Mouse (Mus musculus) embryonic facial prominence, embryonic 11.5 days (tissue): ENCODE measurements around the gene St7. TPM values are rescaled to one million over a fixed set of nuclear protein-coding genes. Genes with fewer than 3 reads are reported as not detected.

Source experiments
- ATAC-seq: fragments of 200-750 bp; cut with Nextera tagmentation; replicated peaks from 2 replicates; pipeline ENCODE4 v1.8.0; 2017; ENCODE audit warnings: low read depth; ENCODE audit not compliant: insufficient number of reproducible peaks, low FRiP score, low TSS enrichment
- DNase-seq: peaks from one replicate; pipeline ENCODE4 v3.0.0-alpha.2; 2015; ENCODE audit warnings: low spot score
- H3K27ac ChIP-seq: fragments of 300-500 bp; sonication (generic); replicated peaks from 2 replicates; pipeline ENCODE4 v1.5.1; 2014; ENCODE audit warnings: mild to moderate bottlenecking, low read depth, low read length, control low read depth
- H3K27me3 ChIP-seq: fragments of 300-500 bp; sonication (generic); 2 replicates; pipeline ENCODE4 v1.6.1; 2014; ENCODE audit warnings: mild to moderate bottlenecking, low read length, moderate library complexity, mixed read lengths; ENCODE audit not compliant: control insufficient read depth, insufficient read depth
- H3K36me3 ChIP-seq: fragments of 300-500 bp; sonication (generic); replicated peaks from 2 replicates; pipeline ENCODE4 v1.6.1; 2014; ENCODE audit warnings: low read depth, mild to moderate bottlenecking, low read length, moderate library complexity, mixed read lengths; ENCODE audit not compliant: control insufficient read depth, insufficient read depth
- H3K4me1 ChIP-seq: fragments of 300-500 bp; sonication (generic); 2 replicates; pipeline ENCODE4 v1.6.1; 2014; ENCODE audit warnings: low read length, mixed read lengths; ENCODE audit not compliant: control insufficient read depth, insufficient read depth
- H3K4me2 ChIP-seq: fragments of 300-500 bp; sonication (generic); 2 replicates; pipeline ENCODE4 v1.6.1; 2014; ENCODE audit warnings: low read depth, mild to moderate bottlenecking, control low read depth, low read length, moderate library complexity
- H3K4me3 ChIP-seq: fragments of 300-500 bp; sonication (generic); 2 replicates; pipeline ENCODE4 v1.5.1; 2014; ENCODE audit warnings: low read depth, low read length, control low read depth
- H3K9ac ChIP-seq: fragments of 300-500 bp; sonication (generic); replicated peaks from 2 replicates; pipeline ENCODE4 v1.6.1; 2014; ENCODE audit warnings: mild to moderate bottlenecking, control low read depth, low read length
- H3K9me3 ChIP-seq: fragments of 300-500 bp; sonication (generic); replicated peaks from 2 replicates; pipeline ENCODE4 v1.6.1; 2016; ENCODE audit warnings: mild to moderate bottlenecking, low read length, inconsistent platforms, mixed read lengths; ENCODE audit not compliant: control insufficient read depth
- WGBS: fragments of 180-500 bp; shearing (Covaris S2); extraction: QIAGEN DNeasy Blood & Tissue Kit; methylation state at CpG from one replicate; pipeline ENCODE4 v1.1.7; 2014; 5-methylcytosine and 5-hydroxymethylcytosine counted together
- polyA plus RNA-seq: library from polyadenylated mRNA; unstranded; fragments of >200 nt; fragmentation: Nextera tagmentation; extraction: Ambion mirVana; gene quantifications from 2 replicates; pipeline ENCODE4 v1.2.1, GENCODE M21; 2014

Gene St7
- polyA plus RNA-seq, 1 experiment from 2014 or later: 25.5 TPM

GRCm38 (mm10) chr6:17720022-17720421 lies 27.3 kb downstream of the St7 start:
- WGBS: 65% methylated on average over 6 of the region's 6 CpGs
- H3K4me2 ChIP-seq: no peak overlapping the region
- DNase-seq (no peak), ATAC-seq (no peak)
- no peak overlapping the region for H3K27ac ChIP-seq
- H3K9ac ChIP-seq: no peak overlapping the region
- H3K4me3 ChIP-seq: no peak overlapping the region
- no peaks in the 10 kb centered on the region for H3K9me3 ChIP-seq
- no peaks in the 10 kb centered on the region for H3K27me3 ChIP-seq
- no peaks in the 10 kb centered on the region for H3K4me1 ChIP-seq
- no peaks in the 10 kb centered on the region for H3K36me3 ChIP-seq

- Histone ChIP-seq H3K4me1 (no peaks in the 10 kb centered on the region), H3K36me3 (no peaks in the 10 kb centered on the region), H3K27me3 (no peaks in the 10 kb centered on the region), H3K27ac (no peak overlapping the region), H3K4me2 (no peak overlapping the region), H3K9ac (no peak overlapping the region), H3K4me3 (no peak overlapping the region), H3K9me3 (no peaks in the 10 kb centered on the region)
- WGBS: 71% methylated on average over 5 of the region's 5 CpGs
- no peak for ATAC-seq
- no peak for DNase-seq
Measured at GRCm38 (mm10) chr6:17721706-17722105, 29.0 kb downstream of the St7 start.

GRCm38 (mm10) chr6:17725841-17726460 lies 33.2 kb downstream of the St7 start:
- H3K4me1 ChIP-seq: no peaks in the 10 kb centered on the region
- no peaks in the 10 kb centered on the region for H3K36me3 ChIP-seq
- no peak overlapping the region for H3K4me2 ChIP-seq
- DNase-seq (peak; percentile 80), ATAC-seq (peak; percentile 62; the same call in 1 of the 2 replicates)
- no peaks in the 10 kb centered on the region for H3K27me3 ChIP-seq
- no peaks in the 10 kb centered on the region for H3K9me3 ChIP-seq
- H3K9ac ChIP-seq: no peak overlapping the region
- H3K4me3 ChIP-seq: no peak overlapping the region
- WGBS: 44% methylated on average over 7 of the region's 7 CpGs
- no peak overlapping the region for H3K27ac ChIP-seq

- Histone ChIP-seq H3K36me3 (no peaks in the 10 kb centered on the region), H3K9ac (no peak overlapping the region), H3K9me3 (no peaks in the 10 kb centered on the region), H3K4me3 (no peak overlapping the region), H3K27ac (no peak overlapping the region), H3K4me2 (no peak overlapping the region), H3K27me3 (no peaks in the 10 kb centered on the region), H3K4me1 (no peaks in the 10 kb centered on the region)
- ATAC-seq: no peak
- WGBS: 83% methylated on average over 3 of the region's 3 CpGs
- no peak for DNase-seq
Measured at GRCm38 (mm10) chr6:17727241-17727640, 34.5 kb downstream of the St7 start.

- Histone ChIP-seq H3K9ac (no peak overlapping the region), H3K27ac (no peak overlapping the region), H3K27me3 (no peaks in the 10 kb centered on the region), H3K9me3 (no peaks in the 10 kb centered on the region), H3K4me3 (no peak overlapping the region), H3K36me3 (no peaks in the 10 kb centered on the region), H3K4me2 (no peak overlapping the region), H3K4me1 (no peaks in the 10 kb centered on the region)
- 76% methylated on average over 9 of the region's 9 CpGs for WGBS
- ATAC-seq: no peak
- no peak for DNase-seq
Measured at GRCm38 (mm10) chr6:17727891-17728790, 35.4 kb downstream of the St7 start.

GRCm38 (mm10) chr6:17730122-17730521 lies 37.4 kb downstream of the St7 start:
- 88% methylated on average over 6 of the region's 6 CpGs for WGBS
- H3K27me3 ChIP-seq: no peaks in the 10 kb centered on the region

GRCm38 (mm10) chr6:17731694-17732093 lies 39.0 kb downstream of the St7 start:
- no peaks in the 10 kb centered on the region for H3K36me3 ChIP-seq
- WGBS: 59% methylated on average over 5 of the region's 5 CpGs
- no peak overlapping the region for H3K27ac ChIP-seq
- H3K27me3 ChIP-seq: no peaks in the 10 kb centered on the region
- no peak overlapping the region for H3K4me3 ChIP-seq
- no peak overlapping the region for H3K4me2 ChIP-seq
- no peaks in the 10 kb centered on the region for H3K4me1 ChIP-seq
- ATAC-seq: no peak
- no peaks in the 10 kb centered on the region for H3K9me3 ChIP-seq
- no peak for DNase-seq
- no peak overlapping the region for H3K9ac ChIP-seq

More at GRCm38 (mm10) chr6:17730122-17730521, 37.4 kb downstream of the St7 start:
- Histone ChIP-seq H3K4me2 (no peak overlapping the region), H3K27ac (no peak overlapping the region), H3K9me3 (no peaks in the 10 kb centered on the region), H3K36me3 (no peaks in the 10 kb centered on the region), H3K9ac (no peak overlapping the region), H3K4me3 (no peak overlapping the region), H3K4me1 (no peaks in the 10 kb centered on the region)
- DNase-seq (no peak), ATAC-seq (no peak)

- 91% methylated on average over 8 of the region's 8 CpGs for WGBS
- Histone ChIP-seq H3K4me3 (no peak overlapping the region), H3K4me1 (no peaks in the 10 kb centered on the region), H3K4me2 (no peak overlapping the region), H3K27ac (no peak overlapping the region), H3K9ac (no peak overlapping the region), H3K27me3 (no peaks in the 10 kb centered on the region), H3K9me3 (no peaks in the 10 kb centered on the region), H3K36me3 (no peaks in the 10 kb centered on the region)
- DNase-seq (no peak), ATAC-seq (no peak)
Measured at GRCm38 (mm10) chr6:17733951-17734411, 41.2 kb downstream of the St7 start.
